Mouse (Mus musculus) induced T-regulatory cell, adult 2 months (primary cell): Measurements from ENCODE around the gene Hsd3b5.
"Not testable (repeated sequence)": the region's sequence is repeated elsewhere in the genome, so short reads cannot be mapped to it uniquely, and the experiment has no call there.

Experiments used
- DNase-seq: peaks from one replicate; pipeline ENCODE4 v3.0.0-alpha.2; 2012; ENCODE audit warnings: low read depth

Gene Hsd3b5

DNA sequence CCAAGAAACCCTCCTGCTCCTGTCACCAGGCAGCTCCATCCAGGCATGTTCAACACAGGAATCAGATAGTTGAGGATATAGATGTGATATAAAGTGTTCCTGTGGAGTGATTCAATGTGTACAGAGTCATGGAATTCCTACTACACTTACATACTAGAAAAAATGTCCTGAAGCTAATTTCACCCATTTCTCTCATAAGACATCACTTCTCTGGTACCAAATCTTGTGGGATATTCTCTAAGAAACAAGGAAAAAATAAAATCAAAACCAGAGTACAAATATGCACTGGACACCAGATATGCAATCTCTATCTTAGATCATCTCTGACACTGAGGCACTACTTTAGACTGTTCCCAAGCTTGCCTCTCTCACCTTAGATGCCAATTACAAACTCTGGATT is at the start of gene Hsd3b5:
Gene Hsd3b5 (minus strand): TSS at position 101 of the 400 bp plus-strand sequence.
- DNase-seq, result no peak

DNA sequence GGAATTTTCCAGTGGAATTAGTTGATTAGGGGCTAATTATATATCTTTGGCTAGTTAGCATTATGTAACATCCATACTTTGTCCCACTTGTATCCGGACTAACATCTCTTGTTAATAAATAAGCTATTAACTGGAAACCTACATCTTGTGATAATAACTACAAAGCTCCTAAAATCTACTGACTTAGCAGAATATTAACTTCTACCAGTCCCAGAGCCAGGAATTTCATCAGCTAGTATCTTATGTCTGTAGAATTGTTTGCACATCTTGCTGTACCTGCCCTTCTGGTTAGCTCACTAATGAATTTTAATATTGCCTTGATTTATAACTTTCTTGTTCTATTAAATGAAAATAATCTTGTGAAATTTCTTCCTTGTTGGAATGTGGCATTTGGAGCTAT is 5.1 kb upstream of the Hsd3b5 start:
- DNase-seq, result no peak

GRCm38 (mm10) chr3:98629633-98630032 is 419 bp downstream of the Hsd3b5 start:
- no peak for DNase-seq

GRCm38 (mm10) chr3:98616786-98617185 is 13.3 kb downstream of the Hsd3b5 start:
- DNase-seq, result not testable (repeated sequence)

- not testable (repeated sequence) for DNase-seq
Observed at GRCm38 (mm10) chr3:98616244-98616643, 13.8 kb downstream of the Hsd3b5 start.

GRCm38 (mm10) chr3:98614406-98614927 is 15.6 kb downstream of the Hsd3b5 start:
- not testable (repeated sequence) for DNase-seq

DNA sequence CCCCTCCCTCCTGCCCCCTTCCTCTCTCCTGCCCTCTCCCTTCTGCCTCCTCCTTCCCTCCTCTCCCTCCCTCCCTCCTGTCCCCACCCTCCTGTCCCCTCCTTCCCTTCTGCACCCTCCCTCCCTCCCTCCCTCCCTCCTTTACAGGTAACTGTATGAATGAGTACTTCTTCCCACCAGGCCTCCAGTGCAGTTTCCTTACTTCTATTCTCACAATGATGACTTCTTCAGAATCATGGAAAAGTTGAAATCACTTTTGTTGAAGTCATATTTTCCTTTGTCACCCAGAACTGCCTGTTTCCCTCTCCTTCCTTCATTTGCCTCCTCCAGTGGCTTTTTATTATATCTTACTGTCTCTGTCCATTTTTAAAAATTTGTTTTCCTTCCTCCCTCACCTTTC is 16.1 kb downstream of the Hsd3b5 start:
- no peak for DNase-seq

- DNase-seq, result not testable (repeated sequence)
Observed at GRCm38 (mm10) chr3:98613540-98613939, 16.5 kb downstream of the Hsd3b5 start.

DNA sequence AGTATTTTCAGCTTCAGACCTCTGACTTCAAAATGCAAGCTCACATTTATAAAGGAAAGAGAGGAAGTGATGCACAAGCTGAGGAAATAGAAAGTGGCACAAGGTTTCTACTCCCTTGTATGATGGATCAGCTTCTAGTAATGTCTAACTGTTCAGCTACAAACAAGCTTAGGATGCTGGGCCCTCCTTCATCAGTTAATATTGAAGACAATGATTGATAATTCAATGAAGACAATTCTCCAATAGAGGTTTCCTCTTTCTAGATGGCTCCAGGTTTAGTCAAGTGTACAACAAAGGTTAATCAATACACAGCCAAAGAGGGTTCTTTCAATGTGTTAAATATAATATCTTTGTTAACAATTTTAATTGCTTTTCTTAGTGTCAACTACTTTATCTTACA is 41.3 kb downstream of the Hsd3b5 start, which contains the start of gene Gm10681:
Gene Gm10681 (minus strand): TSS at position 101 of the 400 bp plus-strand sequence.
- DNase-seq, result no peak

DNA sequence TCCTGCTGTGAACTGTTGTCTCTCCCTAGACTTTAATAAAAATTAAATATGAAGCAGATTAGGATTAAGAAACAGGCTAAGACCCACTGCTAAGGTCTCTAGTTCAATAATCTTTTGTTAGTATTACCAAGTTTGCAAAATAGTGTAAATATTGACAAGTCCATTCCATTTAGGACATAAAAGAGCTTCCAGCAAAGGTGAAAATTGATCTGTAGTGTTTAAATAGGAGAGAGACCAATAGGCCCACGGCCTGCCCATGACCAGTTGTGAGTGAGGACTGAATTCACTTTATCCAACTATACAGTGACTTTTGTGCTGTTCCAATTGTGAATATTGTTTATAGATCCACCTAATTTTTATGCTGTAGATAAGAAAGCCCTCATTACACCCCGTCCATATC is 42.3 kb downstream of the Hsd3b5 start:
- no peak for DNase-seq

DNA sequence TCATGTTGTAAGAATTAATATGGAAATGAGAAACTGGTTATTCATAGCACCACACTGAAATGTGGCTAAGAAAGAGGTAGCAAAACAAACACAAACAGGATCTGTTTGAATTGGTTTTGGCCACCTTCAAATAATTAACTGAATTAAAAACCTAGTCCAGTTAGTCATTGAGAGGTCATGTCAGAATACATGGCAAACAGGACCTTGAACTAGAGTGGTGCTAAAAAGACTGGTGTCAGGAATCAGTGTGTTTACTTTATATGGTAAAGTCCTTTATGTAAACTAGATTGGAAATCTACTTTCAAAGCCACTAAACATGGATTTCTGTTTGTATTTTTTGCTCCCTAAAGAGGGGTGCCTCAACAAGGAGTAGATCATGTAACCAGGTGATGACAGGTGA is 47.4 kb downstream of the Hsd3b5 start:
- not testable (repeated sequence) for DNase-seq

DNA sequence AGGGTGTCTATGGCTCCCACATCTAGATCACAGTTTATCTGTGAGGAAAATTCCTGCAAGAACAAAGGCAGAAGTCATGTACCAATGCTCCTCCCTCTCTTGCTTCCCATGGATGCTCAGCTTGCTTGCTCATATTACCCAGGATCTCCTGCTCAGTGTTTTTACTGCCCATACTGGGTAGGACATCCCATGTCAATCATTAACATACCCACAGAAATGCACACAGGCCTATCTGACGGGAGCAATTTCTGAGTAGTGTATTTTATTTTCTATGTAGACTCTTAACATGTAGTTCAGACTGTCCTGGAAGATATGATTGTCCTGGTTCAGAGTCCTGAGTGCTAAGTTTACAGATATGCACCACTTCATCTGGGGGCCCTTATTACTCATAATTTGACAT is 47.9 kb downstream of the Hsd3b5 start:
- DNase-seq, result not testable (repeated sequence)

GRCm38 (mm10) chr3:98581024-98581423 is 49.0 kb downstream of the Hsd3b5 start:
- not testable (repeated sequence) for DNase-seq
